Mouse (Mus musculus): ENCODE measurements around the gene Tprn.

GRCm38 (mm10) chr2:25318971-25319773, 56.8 kb downstream of the Tprn start, which contains the start of gene Grin1:
- TF ChIP-seq CTCF (conservative IDR thresholded peaks at IDR 0.05 in 1 of 2, IDR thresholded peaks at IDR 0.05 in 1 of 2; ENCODE audit: low read depth in 2 of 2, low read length in 2 of 2) (no peak), EP300 (IDR thresholded peaks at IDR 0.05; ENCODE audit: low read length) (no peak), JUN (IDR thresholded peaks at IDR 0.05; ENCODE audit: insufficient read depth, low read depth, low read length) (no peak), POLR2A (IDR thresholded peaks at IDR 0.05; ENCODE audit: low read depth, low read length) (no peak), HCFC1 (IDR thresholded peaks at IDR 0.05; ENCODE audit: low read depth, low read length) (no peak), E2F4 (IDR thresholded peaks at IDR 0.05; ENCODE audit: insufficient replicate concordance, low read depth, low read length) (no peak), MAFK (IDR thresholded peaks at IDR 0.05; ENCODE audit: insufficient replicate concordance, low read length) (no peak), MYC (IDR thresholded peaks at IDR 0.05; ENCODE audit: low read depth, low read length) (no peak), RAD21 (IDR thresholded peaks at IDR 0.05; ENCODE audit: low read depth, low read length) (no peak), ETS1 (conservative IDR thresholded peaks at IDR 0.05; ENCODE audit: low read depth, low read length) (no peak), KAT2A (IDR thresholded peaks at IDR 0.05; ENCODE audit: insufficient replicate concordance, low read length) (no peak), ZNF384 (IDR thresholded peaks at IDR 0.05; ENCODE audit: low read depth, low read length) (no peak), CHD2 (IDR thresholded peaks at IDR 0.05; ENCODE audit: low read length) (no peak)
